Mouse (Mus musculus) erythroblast, embryonic 14.5 days (primary cell): Measurements from ENCODE around the gene Inka2.

Experiments used
- GATA1 ChIP-seq: IDR thresholded peaks from 2 replicates; pipeline ENCODE4 v1.6.1; 2012; ENCODE audit warnings: low read length, inconsistent platforms, mixed read lengths
- TAL1 ChIP-seq: IDR thresholded peaks from 3 replicates; pipeline ENCODE4 v1.6.1; 2012; ENCODE audit warnings: low read length, inconsistent platforms, mixed read lengths

DNA sequence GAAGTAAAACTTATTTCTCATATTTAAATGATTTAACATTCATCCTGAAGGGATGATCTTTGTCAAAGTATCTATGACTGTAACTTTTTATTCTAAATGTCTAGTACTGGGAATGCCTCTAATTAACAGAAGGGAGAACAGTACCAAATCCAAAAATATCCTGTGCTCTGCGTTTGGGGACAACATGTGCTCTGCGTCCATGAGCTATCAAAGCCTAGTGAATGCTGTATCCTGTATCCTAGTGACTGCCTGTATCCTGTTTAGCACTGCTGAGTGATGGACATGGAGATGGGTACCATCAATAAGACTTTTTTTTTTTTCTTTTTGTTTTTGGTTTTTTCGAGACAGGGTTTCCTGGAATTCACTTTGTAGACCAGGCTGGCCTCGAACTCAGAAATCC lies 54.3 kb downstream of the Inka2 start:
- no peak for TF ChIP-seq GATA1
- TF ChIP-seq TAL1 = no peak
